Mouse (Mus musculus) retina, adult 2 months (tissue): ENCODE results near the gene Fryl.
"Not testable (repeated sequence)": the region's sequence is repeated elsewhere in the genome, so short reads cannot be mapped to it uniquely, and the experiment has no call there.

Experiments used
- DNase-seq: peaks from one replicate; pipeline ENCODE4 v3.0.0-alpha.2; 2012; ENCODE audit warnings: low read depth, low spot score

Gene Fryl

DNA sequence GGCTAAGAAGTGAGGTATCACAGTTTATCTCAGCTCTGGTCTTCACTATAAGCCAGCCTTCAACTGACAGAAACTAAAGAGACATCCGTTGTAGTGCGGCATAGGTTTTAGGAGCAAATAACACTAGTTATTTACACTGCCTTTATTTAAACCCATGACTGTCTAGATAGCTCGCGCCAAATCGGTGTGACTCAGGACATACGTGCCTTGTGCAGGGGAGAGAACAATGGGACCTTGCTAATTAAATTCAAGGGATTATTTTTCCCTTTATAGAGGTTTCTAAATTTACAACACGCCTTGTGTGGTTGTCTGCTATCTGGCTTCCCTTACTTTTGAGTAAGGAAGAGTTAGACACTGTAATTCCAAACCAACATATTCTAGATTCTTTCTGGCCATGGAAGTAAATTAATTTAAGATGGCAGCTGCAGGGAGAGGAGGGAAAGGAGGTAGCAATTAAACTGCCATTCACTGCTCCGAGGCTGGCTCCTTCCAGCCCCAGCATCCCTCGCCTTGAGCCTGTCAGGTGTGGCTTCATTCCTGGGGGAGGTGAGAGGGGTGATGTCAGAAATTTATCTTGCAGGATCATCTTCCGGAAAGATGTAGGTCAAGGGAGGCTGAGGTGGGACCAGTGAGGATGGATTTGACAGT, 154.0 kb downstream of the Fryl start:
- no peak for DNase-seq

DNA sequence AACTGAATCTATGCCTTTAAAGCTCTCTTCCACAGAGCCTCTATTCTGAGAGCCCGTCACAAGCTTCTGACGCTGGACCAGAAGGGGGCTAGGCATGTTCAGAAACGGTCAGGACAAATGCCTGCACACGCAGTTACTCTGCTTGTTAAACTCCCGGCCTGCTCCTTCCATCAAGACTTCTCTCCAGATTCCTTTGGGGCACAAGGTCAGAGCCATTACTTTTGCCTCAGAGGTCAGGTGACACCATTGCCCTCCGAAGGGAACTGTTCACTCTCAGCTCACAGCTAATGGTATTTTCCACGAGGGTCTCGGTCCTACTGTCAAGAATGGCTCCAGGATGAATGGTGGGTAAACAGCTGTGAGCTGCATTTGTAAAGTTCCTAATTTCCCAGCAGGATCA, 164.2 kb downstream of the Fryl start:
- no peak for DNase-seq

DNA sequence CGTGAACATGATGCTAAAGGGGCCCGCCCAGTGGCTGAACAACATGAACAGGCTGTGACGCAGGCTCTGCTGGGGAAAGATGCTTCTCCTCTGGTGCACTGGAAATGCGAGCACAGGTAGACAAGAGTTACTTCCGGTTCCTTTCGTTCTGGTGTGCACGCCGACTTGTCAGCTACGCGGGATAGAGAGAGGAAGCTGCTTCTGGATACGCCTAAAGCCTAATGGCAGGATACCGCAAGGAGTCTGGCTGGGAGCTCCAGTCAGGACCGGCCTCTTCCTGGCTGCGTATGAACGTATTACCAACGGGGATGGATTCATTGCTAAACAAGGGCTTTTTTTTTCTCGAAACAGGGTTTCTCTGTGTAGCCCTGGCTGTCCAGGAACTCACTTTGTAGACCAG, 167.3 kb downstream of the Fryl start:
- no peak for DNase-seq

DNA sequence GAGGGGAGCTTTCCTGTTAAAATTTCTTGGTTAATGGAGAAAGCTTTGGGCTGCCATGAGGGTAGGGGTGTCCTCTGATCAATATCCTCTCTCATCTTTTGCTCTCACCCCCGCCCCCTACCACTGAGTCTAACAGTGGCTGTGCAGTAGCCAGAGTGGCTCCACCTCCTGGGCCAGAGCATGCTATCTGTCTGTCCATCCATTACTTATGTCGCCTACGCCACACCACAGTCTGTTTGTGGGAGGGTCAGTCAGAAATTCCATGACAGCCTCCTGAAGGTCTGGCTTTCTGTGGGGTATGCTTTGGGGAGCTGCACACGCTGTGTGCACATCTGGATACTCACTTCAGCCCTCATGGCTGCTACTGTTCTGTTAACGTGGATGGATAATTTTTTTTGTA, 174.9 kb downstream of the Fryl start:
- no peak for DNase-seq

DNA sequence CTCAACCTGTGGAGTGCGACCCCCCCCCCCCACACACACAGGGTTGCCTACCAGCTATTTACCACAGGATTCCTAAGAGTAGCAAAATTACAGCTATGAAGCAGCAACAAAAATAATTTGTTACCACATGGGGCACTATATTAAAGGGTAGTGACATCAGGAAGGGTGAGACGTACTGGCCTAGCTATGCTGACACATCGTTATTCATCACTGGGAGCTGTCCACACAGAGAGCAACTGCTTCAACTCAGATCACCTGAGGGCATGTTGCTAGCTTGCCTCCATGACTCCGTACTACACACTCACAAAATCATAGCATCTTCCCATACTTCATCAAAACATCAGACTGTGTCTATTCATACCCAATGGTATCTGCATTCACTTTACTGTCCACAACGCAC, 176.6 kb downstream of the Fryl start:
- DNase-seq = no peak

DNA sequence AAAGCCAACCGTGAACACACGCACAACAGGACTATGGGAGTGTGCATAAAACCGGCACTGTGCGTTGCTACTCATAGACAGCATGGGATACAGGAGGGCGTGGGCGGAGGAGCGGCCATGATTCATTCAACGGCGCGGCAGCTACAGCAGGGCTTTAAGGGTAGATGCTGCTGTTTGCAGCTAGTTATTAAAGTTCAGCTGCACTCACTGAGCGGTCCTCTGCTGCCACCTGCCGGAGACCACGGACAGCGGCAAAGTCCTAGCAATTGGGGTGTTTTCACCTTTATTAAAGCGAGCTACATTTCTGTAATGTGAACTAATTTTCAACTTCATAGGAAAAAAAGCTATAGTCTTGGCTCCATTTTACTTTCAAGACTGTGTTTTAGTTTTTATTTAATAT, 185.1 kb downstream of the Fryl start:
- DNase-seq = peak; percentile 37

DNA sequence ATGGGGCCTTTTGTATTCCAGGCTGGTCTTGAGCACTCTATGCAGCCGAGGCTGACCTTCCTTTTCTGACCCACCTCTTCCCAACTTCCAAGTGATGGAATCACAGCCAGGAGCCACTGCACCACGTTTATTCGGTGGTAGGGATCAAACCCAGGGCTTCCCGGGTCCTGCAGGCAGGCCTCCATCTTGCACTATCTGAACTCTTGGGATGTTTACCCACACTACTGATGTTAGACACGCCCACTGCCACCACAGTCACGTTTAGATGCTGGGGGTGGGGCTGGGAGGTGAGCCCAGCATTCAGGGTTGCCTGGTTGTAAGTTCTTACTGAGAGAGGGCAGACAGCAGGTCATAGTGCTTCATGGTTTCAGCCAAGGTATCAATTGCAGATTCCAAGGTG, 189.5 kb downstream of the Fryl start:
- DNase-seq = no peak

DNA sequence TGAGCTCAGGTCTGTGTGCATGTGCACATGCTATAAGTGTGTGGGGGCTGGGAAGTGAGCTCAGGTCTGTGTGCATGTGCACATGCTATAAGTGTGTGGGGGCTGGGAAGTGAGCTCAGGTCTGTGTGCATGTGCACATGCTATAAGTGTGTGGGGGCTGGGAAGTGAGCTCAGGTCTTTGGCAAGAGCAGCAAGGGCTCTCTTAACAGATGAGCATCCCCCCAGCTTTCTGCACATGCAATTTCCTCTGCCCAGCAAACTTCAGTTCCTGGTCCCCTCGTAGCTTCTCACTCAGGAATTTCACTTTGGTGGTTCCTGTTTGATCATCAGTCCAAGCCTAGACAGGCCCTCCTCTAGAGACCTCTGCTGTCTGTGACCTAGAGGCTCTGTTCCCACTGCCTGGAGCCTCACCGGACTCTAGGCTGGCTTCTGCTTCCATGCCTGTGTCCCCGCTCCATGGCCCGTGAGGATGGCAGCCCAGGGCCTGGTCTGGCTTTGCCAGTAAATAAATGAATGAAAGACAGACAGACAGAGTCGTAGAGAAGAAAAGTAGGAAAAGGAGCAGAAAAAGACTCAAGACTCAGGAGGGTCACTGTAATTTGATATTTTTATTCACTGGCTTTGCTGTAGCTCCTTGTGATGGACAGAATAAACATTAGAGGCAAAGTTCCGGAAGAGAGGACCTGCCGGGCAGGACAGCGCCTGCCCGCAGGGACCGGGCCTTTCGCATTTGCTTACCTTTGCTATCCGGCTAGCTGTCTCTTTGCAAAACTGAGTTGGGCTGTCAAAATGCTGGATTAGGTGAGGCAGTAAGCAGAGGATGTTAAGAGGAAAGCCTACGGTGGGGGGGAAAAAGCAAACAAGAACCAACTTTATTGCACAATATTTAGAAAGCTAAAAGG, 192.4 kb downstream of the Fryl start:
- no peak for DNase-seq

DNA sequence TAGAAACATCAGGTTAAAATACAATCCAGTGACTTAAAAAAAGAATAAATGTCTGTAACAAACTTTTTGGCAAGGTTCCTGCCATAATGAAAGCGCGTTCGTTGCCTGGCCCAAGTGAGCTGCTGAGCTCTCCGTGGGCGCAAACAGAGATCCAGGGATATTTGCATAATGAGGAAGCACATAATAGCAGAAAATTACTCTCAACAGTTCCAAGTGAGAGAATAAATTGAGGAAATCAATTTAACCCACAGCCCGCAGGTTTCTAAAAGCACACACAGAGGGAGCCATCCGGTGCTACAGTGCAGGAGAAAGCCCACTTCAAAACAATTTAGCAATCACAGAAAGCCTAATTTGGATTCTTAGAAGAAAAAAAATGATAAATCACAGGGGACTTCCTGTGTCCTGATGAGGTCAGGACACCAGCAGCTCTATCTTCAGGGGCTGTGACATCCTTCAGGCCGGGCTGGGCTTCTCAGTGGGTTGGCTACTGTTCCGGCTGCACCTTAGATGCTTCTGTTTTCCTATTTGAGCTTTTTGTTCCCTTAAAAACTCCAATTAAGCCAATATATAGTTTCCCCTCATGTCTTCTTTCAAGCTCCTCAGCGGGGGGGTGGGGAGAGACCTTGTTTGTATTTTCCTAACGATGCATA, 194.8 kb downstream of the Fryl start:
- no peak for DNase-seq

DNA sequence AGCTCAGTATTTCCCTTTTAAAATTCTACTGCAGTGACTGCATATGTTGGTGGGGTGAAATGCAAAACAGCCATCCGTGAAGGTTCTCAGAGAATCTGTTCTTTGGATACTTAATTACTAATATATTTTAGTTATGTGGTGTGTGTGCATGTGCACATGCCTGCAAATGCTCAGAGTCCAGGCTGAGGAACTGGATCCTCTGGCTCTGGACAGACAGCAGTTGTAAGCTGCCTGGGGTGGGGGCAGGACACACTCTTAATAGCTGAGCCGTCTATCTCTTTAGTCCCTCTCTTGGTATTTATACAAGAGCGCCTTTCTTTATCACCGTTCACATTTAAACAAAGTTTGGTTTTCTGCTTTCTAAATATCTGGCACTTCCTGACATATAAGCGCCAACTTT, 199.5 kb downstream of the Fryl start:
- no peak for DNase-seq

DNA sequence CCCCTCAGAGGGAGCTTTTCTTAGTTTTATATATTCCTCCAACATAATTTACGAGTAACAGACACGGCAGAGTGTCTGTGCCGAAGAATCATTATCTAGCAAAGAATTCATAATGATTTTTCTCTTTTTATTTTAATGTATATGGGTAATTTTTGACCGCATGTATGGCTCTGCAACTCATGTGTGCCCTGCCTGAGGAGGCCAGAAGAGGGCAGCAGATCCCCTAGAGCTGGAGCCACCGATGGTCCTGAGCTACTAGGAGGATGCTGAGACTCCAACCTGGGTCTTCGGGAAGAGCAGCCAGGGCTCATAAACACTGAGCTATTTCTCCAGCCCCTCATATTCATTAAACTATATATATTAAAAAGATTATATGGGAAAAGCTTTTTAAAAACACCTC, 200.0 kb downstream of the Fryl start:
- no peak for DNase-seq

DNA sequence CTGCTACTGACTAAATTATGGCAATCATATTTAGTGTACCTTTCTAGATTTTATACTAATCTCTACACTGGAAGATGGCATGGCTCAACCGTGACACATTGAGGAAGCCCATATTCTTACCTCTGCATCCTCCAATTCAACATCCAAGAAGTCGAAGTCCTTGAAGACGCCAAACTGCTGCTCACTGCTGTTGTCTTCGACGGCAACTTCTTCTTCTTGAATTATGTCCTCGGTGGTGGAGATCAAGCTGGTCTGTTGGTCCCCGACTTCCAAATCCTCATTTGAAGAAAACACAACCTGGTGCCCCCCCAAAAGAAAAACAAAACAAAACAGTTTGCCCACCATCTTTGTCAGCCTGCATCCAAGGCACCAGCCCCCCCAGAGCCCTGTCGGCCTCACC, 202.5 kb downstream of the Fryl start:
- no peak for DNase-seq

DNA sequence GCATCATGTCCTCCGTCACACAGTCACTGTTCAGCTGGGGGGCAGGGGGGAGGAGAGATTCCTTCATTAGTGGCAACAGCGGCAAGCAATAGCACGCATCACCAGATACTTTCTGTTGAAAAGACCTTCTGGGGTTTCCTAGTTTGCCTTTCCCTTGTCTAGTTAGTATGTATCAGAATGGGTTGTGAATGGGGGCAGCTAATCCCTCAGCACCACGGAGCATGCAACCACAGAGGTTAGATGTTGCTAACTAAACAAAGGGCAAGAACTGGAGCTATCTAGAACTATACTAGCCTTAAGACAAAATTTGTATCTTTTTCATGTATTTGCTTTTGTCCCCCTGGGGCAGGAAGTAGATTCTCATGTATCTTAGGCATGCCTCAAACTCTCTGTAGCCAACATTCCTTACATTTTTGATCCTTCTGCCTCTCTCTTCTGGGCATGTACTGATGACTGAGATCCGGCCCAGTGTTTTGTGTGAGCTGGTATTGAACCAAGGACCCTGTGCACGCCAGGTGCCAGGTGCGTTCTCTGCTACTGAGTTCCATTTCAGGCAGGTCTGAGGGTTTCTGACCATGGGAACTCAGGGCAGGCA, 208.7 kb downstream of the Fryl start:
- no peak for DNase-seq

DNA sequence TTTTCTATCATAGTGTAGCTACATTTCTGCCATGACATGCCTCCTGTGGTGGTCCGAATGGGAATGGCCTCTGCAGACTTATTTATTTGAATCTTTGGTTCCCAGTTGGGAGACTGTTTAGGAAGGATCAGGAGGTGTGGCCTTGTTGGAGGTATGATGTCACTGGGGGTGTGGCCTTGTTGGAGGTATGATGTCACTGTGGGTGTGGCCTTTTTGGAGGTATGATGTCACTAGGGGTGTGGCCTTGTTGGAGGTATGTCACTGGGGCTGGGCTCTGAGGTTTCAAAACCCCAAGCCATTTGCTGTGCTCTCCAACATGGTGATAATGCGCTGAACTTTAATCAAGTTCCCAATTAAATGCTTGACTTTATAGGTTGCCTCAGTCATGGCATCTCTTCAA, 212.4 kb downstream of the Fryl start:
- DNase-seq = no peak

DNA sequence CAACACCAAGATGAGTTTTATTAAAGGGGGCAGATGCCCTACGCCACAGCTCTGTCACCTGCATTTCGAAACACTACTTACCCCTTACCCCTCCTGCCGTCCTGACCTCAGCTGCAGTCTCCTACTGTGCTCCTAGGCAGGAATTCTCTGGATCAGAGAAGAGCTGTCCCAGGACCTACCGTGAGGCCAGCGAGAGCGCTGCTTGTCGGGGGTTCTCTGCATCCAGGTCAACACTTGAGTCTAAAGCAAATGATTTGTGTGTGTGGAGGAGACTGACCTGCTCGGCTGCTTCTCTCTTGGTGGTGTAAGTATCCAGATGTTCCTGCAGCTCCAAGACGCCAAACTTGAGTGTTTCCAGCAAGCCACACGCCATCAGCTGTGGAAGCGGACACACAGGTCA, 223.9 kb downstream of the Fryl start:
- DNase-seq = no peak

DNA sequence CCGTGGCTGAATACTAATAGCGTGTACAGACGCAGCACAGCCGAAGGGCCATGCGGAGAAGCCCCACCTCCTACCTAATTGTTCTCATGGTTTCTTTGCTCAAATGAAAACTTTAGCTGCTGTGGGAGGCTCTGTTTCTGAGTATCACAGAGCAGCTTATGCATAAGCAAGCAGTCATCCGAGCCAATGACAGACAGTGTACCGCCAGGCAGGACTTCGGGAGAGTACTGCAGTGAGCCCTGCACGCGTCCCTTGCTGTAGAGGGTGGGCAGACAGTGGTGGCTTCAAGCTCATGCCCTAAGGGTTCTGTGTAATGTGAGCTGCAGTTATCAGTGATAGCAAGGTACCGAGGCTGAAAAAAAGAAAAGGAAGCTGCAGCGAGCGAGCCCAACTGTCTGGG, 227.8 kb downstream of the Fryl start:
- no peak for DNase-seq

DNA sequence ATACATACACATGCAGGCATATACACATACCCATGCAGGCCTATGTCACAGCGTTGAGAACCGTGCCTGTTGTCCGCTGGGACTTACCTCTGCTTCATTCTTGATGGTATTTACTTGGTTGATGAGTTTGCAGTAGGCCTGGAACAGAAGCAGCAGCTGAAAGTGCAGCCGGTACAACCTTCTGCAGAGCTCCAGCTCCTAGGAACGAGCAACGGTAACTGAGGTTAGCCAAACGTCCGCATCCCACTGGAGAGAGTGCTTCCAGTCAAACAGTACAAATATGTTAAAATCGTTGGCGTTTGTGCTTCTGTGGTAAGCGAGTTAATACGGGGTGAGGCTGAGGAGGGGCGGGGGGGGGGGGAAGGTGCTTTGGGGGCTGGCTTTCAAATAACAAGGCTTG, 232.6 kb downstream of the Fryl start:
- DNase-seq = no peak

DNA sequence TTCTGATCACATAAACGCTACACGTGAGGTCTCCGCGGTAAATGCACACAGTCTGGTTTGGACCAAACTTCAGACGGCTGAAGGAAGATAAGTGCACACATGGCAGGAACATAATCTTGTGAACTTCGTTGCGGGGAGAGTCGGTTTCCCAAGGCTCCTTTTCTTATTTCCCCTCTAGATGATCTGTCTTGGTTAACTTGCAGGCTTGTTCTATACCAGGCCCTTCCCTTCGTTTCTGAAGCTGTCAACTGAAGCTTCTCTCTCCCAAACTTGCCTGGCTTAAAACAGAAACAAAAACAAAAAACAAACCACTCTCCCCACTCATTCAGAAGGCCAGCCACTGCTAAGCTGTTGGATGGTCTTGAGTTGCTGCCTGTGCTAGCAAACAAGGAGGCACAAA, 241.7 kb downstream of the Fryl start:
- no peak for DNase-seq

DNA sequence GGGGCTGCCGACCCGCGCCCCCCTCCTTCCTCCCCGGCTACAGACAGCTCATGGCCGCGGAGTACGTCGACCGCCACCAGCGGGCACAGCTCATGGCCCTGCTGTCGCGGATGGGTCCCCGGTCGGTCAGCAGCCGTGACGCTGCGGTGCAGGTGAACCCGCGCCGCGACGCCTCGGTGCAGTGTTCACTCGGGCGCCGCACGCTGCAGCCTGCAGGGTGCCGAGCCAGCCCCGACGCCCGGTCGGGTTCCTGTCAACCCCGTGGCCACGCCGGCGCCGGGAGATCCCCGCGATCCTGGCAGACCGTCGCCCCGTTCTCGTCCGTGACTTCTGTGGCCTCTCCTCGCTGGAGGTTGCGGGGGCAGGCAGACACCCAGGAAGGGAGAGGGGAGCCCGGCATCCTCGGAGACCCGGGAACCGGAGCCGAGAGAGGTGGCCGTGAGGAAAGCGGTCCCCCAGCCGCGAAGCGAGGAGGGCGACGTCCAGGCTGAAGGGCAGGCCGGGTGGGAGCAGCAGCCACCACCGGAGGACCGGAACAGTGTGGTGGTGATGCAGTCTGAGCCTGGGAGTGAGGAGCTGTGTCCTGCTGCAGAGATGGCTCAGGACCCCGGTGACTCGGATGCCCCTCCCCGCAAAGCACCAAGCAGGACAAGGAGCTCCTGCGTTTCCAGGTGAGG, 242.7 kb downstream of the Fryl start:
- not testable (repeated sequence) for DNase-seq

DNA sequence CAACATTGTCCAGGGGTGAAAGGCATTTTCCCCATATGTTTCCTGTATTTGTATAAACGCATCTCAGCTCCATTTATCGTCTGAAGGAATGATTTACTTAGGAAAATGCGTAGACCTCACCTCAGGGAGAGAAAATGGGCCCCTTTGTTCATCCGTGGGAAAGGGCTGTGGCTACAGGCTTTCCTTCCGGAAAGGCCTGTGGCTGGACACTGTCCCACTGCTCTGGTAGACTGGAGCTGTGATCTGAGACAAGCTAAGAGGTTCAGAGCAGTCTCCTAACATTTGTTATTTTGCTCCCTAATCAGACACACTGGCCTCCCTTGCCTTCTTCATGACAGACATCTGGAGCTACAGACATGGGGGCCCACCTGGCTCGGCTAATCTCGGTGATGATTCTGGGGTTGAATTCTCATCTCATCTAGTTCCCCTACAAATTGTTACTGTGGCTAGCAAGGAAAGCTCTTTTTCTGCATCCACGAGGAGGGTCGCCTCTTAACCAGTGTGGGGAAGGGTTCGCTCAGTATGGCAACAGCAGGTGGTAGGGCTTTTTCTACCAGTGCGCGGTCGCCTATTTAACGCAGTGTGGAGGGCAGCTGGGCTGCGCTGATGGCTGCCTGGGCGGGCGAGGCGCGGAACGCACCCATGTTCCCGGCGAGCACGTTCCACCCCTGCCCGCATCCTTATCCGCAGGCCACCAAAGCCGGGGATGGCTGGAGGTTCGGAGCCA, 243.4 kb downstream of the Fryl start:
- DNase-seq = not testable (repeated sequence)

DNA sequence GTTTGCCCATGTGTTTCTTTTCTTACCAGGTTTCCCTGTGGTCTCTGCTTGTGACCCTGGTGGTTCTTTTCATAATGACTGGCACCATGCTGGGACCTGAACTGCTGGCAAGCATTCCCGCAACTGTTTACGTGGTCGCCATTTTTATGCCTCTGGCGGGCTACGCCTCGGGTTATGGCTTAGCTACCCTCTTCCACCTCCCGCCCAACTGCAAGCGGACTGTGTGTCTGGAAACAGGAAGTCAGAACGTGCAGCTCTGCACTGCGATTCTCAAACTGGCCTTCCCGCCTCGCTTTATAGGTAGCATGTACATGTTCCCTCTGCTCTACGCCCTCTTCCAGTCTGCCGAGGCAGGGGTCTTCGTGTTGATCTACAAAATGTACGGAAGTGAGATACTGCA, 244.6 kb downstream of the Fryl start:
- not testable (repeated sequence) for DNase-seq
